Mouse (Mus musculus) gastrocnemius, adult 2 months (tissue): Measurements from ENCODE around the gene Echdc2. TPM values are rescaled to one million over a fixed set of nuclear protein-coding genes. Genes with fewer than 3 reads are reported as not detected.
"Not testable (repeated sequence)": the region's sequence is repeated elsewhere in the genome, so short reads cannot be mapped to it uniquely, and the experiment has no call there.

Source experiments
- DNase-seq: peaks from one replicate; pipeline ENCODE4 v3.0.0; 2022
- H3K27ac ChIP-seq: fragments of 200-600 bp; 2 replicates; pipeline ENCODE4 v1.8.1; 2022; ENCODE audit warnings: mild to moderate bottlenecking
- H3K4me3 ChIP-seq: fragments of 200-600 bp; 2 replicates; pipeline ENCODE4 v1.8.1; 2022; ENCODE audit warnings: mild to moderate bottlenecking, moderate library complexity
- CTCF ChIP-seq: fragments of 200-600 bp; IDR thresholded peaks from 2 replicates; pipeline ENCODE4 v1.8.1; 2022; ENCODE audit warnings: antibody characterized with exemption, mild to moderate bottlenecking, moderate library complexity
- intact Hi-C: fragments of 180-260 bp; cut with DNase I; formaldehyde crosslinking; loops from one replicate; pipeline ENCODE4 v1.15.1; 2025
- total RNA-seq, 2 experiments: library from RNA; stranded (reverse); gene quantifications; 2 replicates each; pipeline ENCODE4 v1.2.3; 2021

Gene Echdc2
- total RNA-seq, 2 experiments from 2014 or later = 5.8 to 7.9 TPM

- Histone ChIP-seq H3K27ac (no peak within 1 kb of the TSS), H3K4me3 (no peak within 1 kb of the TSS)
- no peak for TF ChIP-seq CTCF
- intact Hi-C loops = no loop called here
- DNase-seq = no peak
These were observed 20.4 kb upstream of the Echdc2 start, which contains the start of gene Scp2 for GRCm38 (mm10) chr4:108144880-108145279. Gene Scp2, minus strand, starts transcription at chr4:108144998.

DNA sequence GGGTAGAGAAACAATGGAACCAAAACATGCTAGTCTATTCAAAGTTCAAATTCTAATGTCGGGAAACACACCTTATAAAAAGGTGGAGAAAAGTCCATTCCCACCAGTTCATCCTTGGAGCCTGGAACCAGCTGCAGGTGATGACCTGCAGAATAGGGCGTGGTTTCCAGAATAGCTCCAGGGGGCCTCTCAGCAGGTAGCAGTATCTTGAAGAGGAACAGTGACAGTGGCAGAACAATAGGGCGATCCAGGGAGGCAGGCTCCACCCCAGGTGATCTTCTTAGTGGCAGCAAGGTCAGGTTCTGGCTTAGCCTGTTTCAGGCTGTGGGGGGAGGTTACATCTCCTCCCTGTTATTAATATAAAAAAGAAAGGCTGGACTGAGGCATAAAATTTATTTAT, 19.7 kb upstream of the Echdc2 start:
- DNase-seq, H3K4me3 ChIP-seq, H3K27ac ChIP-seq, intact Hi-C loops: not testable (repeated sequence)

DNA sequence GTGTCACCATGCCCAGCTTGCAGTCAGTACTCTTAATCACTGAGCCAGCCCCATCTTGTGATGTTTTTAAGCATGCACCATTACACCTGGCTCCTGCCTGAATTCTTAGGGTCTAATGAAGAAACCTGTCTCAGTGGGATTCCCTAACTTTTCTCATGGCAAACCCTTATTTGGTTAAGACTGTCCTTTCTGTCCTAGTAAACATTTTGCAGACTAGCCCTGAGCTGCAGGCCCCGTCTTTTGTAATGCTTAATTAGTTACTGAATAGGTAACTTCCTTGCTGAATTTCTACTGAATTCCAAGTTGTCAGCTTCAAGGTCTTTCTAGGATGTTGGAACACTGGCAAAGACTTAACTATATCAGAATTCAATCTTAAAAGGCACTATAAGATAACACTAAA, 10.1 kb upstream of the Echdc2 start:
- H3K27ac ChIP-seq, H3K4me3 ChIP-seq, intact Hi-C loops, DNase-seq: not testable (repeated sequence)

DNA sequence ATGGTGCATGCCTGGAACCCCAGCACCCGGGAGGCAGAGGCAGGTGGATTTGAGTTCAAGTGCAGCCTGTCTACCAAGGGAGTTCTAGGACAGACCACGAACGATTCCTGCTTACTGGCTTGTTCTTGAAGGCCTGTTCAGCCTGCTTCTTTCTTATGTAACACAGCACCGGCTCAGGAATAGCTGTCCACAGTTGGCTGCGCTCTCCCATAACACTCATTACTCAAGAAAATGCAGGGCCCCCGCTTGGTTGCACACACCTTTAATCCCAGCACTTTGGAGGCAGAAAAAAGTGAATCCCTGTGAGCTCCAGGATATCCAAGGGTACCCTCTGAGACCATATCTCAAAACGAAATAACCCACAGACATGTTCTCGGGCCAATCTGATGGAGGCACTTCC, 3.3 kb upstream of the Echdc2 start:
- no peak overlapping the region for H3K4me3 ChIP-seq
- intact Hi-C loops = no loop called here
- DNase-seq = no peak
- TF ChIP-seq CTCF = no peak
- no peak overlapping the region for H3K27ac ChIP-seq

- no peak for DNase-seq
- no peak for TF ChIP-seq CTCF
- Histone ChIP-seq H3K4me3 (no peak overlapping the region), H3K27ac (no peak overlapping the region)
- intact Hi-C loops = no loop called here
These were observed 1.9 kb upstream of the Echdc2 start for GRCm38 (mm10) chr4:108163291-108163690.

- no peak for TF ChIP-seq CTCF
- intact Hi-C loops = loop anchor here (5.0 kb wide), 1 partner anchor 160 kb away; the partner anchor contains the start of gene Coa7
- no peak for DNase-seq
- no peak overlapping the region for H3K27ac ChIP-seq
- no peak overlapping the region for H3K4me3 ChIP-seq
These were observed 1.6 kb downstream of the Echdc2 start for GRCm38 (mm10) chr4:108166874-108167273.

DNA sequence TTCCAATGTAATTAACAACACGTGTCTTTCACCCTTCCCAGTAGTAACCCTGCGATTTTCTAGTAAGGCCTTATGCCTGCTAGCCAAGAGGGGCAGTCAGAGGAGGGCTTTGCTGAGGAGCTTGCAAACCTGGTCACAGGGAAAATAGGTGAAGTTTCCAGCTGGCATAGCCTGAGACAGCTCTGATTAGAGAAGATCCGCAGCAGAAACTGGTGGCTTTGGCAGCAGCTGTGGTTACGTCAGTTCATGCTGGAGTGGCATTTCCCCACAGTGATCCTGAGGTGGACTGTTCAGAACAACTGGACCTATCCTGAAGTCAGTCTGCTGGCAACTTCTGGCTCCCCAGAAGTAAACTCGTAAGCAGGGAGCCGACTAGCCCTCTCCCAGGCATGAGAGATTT, 2.8 kb downstream of the Echdc2 start:
- no peak for TF ChIP-seq CTCF
- intact Hi-C loops = loop anchor here (5.0 kb wide), 1 partner anchor 159 kb away; the partner anchor contains the start of gene Coa7
- DNase-seq = no peak
- Histone ChIP-seq H3K27ac (no peak overlapping the region), H3K4me3 (no peak overlapping the region)

GRCm38 (mm10) chr4:108182278-108182677, 17.0 kb downstream of the Echdc2 start:
- intact Hi-C loops = no loop called here
- no peak for TF ChIP-seq CTCF
- DNase-seq = no peak
- no peak overlapping the region for H3K27ac ChIP-seq
- H3K4me3 ChIP-seq = no peak overlapping the region

GRCm38 (mm10) chr4:108192821-108193323, 27.6 kb downstream of the Echdc2 start:
- DNase-seq = no peak
- no peak overlapping the region for H3K27ac ChIP-seq
- TF ChIP-seq CTCF = no peak
- intact Hi-C loops = no loop called here
- no peak overlapping the region for H3K4me3 ChIP-seq

- Histone ChIP-seq H3K4me3 (peak overlapping the region; percentile 60), H3K27ac (peak overlapping the region; percentile 88)
- TF ChIP-seq CTCF = no peak
These were observed 31.1 kb downstream of the Echdc2 start for GRCm38 (mm10) chr4:108196277-108196855.

GRCm38 (mm10) chr4:108199236-108199635, 34.0 kb downstream of the Echdc2 start:
- intact Hi-C loops = no loop called here
- TF ChIP-seq CTCF = no peak
- DNase-seq = no peak
- no peak overlapping the region for H3K27ac ChIP-seq
- H3K4me3 ChIP-seq = no peak overlapping the region

More at GRCm38 (mm10) chr4:108196277-108196855, 31.1 kb downstream of the Echdc2 start:
- DNase-seq = peak; percentile 62
- intact Hi-C loops = no loop called here

GRCm38 (mm10) chr4:108204629-108205028, 39.4 kb downstream of the Echdc2 start:
- no peak for DNase-seq
- Histone ChIP-seq H3K27ac (no peak overlapping the region), H3K4me3 (no peak overlapping the region)
- no peak for TF ChIP-seq CTCF
- intact Hi-C loops = no loop called here

DNA sequence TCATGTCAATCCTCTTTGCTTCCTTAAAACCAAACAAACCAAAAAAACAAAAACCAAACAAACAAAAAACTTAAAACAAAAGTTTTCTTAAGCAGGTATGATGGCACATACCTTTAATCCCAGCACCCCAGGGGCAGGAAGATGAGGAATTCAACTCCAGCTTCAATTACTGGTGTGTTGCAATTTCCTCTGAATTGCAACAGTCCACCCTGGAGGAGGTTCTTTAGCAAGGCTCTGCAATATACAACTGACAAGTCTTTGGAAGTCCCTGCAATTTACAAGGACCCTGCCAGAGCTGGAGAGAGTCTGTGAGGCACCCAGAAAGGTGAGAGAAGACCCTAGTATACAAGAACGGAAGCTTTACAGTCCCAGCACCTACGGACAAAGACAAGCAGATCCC, 47.8 kb downstream of the Echdc2 start:
- no peak for DNase-seq
- no peak overlapping the region for H3K27ac ChIP-seq
- no peak for TF ChIP-seq CTCF
- no peak overlapping the region for H3K4me3 ChIP-seq
- intact Hi-C loops = no loop called here
